ENCODE assay signal across 21 mouse cellular contexts in the genomic region with DNA sequence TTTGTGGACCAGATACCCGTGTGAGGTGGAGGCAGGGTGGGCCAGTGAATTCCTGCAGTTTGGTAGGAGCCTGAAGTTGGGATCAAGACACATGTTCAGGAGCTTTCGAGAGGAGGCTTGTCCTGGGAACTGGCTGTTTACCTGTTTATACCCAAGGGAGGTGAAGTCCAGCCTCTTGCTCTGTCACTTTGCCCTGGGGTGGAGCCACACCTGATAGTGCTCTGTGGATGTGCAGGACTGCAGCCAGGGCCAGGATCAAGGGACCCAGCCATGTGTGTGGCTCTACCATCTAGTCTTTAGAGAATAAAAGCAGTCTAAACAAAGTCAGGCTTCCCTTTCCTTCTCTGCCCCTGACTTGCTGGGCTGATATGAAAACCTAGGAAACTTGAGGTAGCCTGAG. TPM values are rescaled to one million over a fixed set of nuclear protein-coding genes. Genes with fewer than 3 reads are reported as not detected.
DNase-seq lines count a peak whose midpoint lies in the region; ATAC-seq and TF ChIP-seq lines count a peak whose summit lies in the region.
"Had no signal": no experiment of that assay in that cellular context is flagged by ENCODE, and none has a peak within 500 bp of the region (broad histone marks: within the 10 kb centered on the region; RNA-seq: fewer than 3 reads in every experiment).

No protein-coding gene starts in this region.

- no peaks in the 10 kb centered on the region for H3K9me3 ChIP-seq in stomach, embryonic 16.5 days (replicated peaks; ENCODE audit: control insufficient read depth, low read length)
- no peaks in the 10 kb centered on the region for H3K9me3 ChIP-seq in stomach, postnatal 0 days (ENCODE audit: control insufficient read depth, low read length)
- no peaks in the 10 kb centered on the region for H3K9me3 ChIP-seq in liver, embryonic 15.5 days (replicated peaks)
- H3K9me3 ChIP-seq in midbrain, embryonic 15.5 days, result no peaks in the 10 kb centered on the region
- H3K9me3 ChIP-seq: embryonic facial prominence, embryonic 13.5 days; forebrain, embryonic 13.5 days; heart, embryonic 15.5 days; hindbrain, embryonic 10.5 days had no signal

- WGBS in stomach, embryonic 16.5 days, result 68% methylated on average over 2 of the region's 2 CpGs
- WGBS in stomach, postnatal 0 days, result 47% methylated on average over 2 of the region's 2 CpGs
- WGBS in liver, embryonic 15.5 days (ENCODE audit: insufficient replicate concordance), result 42% methylated on average over 2 of the region's 2 CpGs
- 86% methylated on average over 2 of the region's 2 CpGs for WGBS in midbrain, embryonic 15.5 days

- intact Hi-C loops in heart, postnatal 36 days (cut with DNase I), result no loop called here

- ATAC-seq in stomach, embryonic 16.5 days (ENCODE audit: insufficient read depth, low FRiP score), result no peak
- no peak for ATAC-seq in stomach, postnatal 0 days (ENCODE audit: low FRiP score, low TSS enrichment)
- ATAC-seq in liver, embryonic 15.5 days (ENCODE audit: insufficient read depth), result peak; percentile 31; the same call in 1 of the 2 replicates
- no peak for ATAC-seq in midbrain, embryonic 15.5 days (replicated peaks)
- ATAC-seq: forebrain, embryonic 13.5 days; forebrain, postnatal 0 days had no signal

- no peaks in the 10 kb centered on the region for H3K27me3 ChIP-seq in stomach, embryonic 16.5 days (ENCODE audit: control insufficient read depth, insufficient read depth, low read length)
- no peaks in the 10 kb centered on the region for H3K27me3 ChIP-seq in stomach, postnatal 0 days (ENCODE audit: control insufficient read depth, insufficient read depth, low read length)
- H3K27me3 ChIP-seq in liver, embryonic 15.5 days, result no peaks in the 10 kb centered on the region
- H3K27me3 ChIP-seq in midbrain, embryonic 15.5 days (replicated peaks), result no peaks in the 10 kb centered on the region
- H3K27me3 ChIP-seq: embryonic facial prominence, embryonic 13.5 days; forebrain, embryonic 13.5 days; heart, embryonic 15.5 days had no signal

- no peak overlapping the region for H3K4me3 ChIP-seq in stomach, embryonic 16.5 days (replicated peaks; ENCODE audit: low read length)
- no peak overlapping the region for H3K4me3 ChIP-seq in stomach, postnatal 0 days (ENCODE audit: low read depth, low read length)
- H3K4me3 ChIP-seq in liver, embryonic 15.5 days (replicated peaks), result no peak overlapping the region
- H3K4me3 ChIP-seq in midbrain, embryonic 15.5 days, result no peak overlapping the region
- H3K4me3 ChIP-seq: embryonic facial prominence, embryonic 13.5 days; forebrain, embryonic 13.5 days; heart, adult 2 months; heart, embryonic 15.5 days; hindbrain, embryonic 10.5 days had no signal

- no peak for TF ChIP-seq EP300 in stomach, postnatal 0 days (optimal IDR thresholded peaks at IDR 0.05)

- 0 out of 2 replicates have a peak overlapping the region, but pooled peaks have one; percentile 29 for H3K27ac ChIP-seq in stomach, embryonic 16.5 days (ENCODE audit: low read length)
- no peak overlapping the region for H3K27ac ChIP-seq in stomach, postnatal 0 days (replicated peaks)
- H3K27ac ChIP-seq in liver, embryonic 15.5 days (replicated peaks), result no peak overlapping the region
- no peak overlapping the region for H3K27ac ChIP-seq in midbrain, embryonic 15.5 days
- H3K27ac ChIP-seq: embryonic facial prominence, embryonic 13.5 days; forebrain, embryonic 13.5 days; heart, adult 2 months; heart, embryonic 15.5 days; hindbrain, embryonic 10.5 days had no signal

- no peak overlapping the region for H3K9ac ChIP-seq in stomach, embryonic 16.5 days (ENCODE audit: low read length)
- H3K9ac ChIP-seq in stomach, postnatal 0 days (ENCODE audit: low read length), result no peak overlapping the region
- H3K9ac ChIP-seq in liver, embryonic 15.5 days, result no peak overlapping the region
- no peak overlapping the region for H3K9ac ChIP-seq in midbrain, embryonic 15.5 days
- H3K9ac ChIP-seq: embryonic facial prominence, embryonic 13.5 days; forebrain, embryonic 13.5 days; forebrain, postnatal 0 days; heart, embryonic 15.5 days had no signal

- H3K4me1 ChIP-seq in stomach, embryonic 16.5 days (ENCODE audit: control insufficient read depth, insufficient read depth, low read length), result peaks cover 25% of the 10 kb centered on the region; the same call in 1 of the 2 replicates
- H3K4me1 ChIP-seq in stomach, postnatal 0 days (replicated peaks; ENCODE audit: control insufficient read depth, insufficient read depth), result no peaks in the 10 kb centered on the region; the same call in 1 of the 2 replicates
- H3K4me1 ChIP-seq in liver, embryonic 15.5 days (replicated peaks), result no peaks in the 10 kb centered on the region
- peaks cover 7% of the 10 kb centered on the region; the same call in 1 of the 2 replicates for H3K4me1 ChIP-seq in midbrain, embryonic 15.5 days

- no peak for TF ChIP-seq CTCF in stomach, postnatal 0 days (IDR thresholded peaks at IDR 0.05; ENCODE audit: low read depth)

- no peak overlapping the region for H3K4me2 ChIP-seq in stomach, embryonic 16.5 days (ENCODE audit: low read depth, low read length)
- no peak overlapping the region for H3K4me2 ChIP-seq in stomach, postnatal 0 days (replicated peaks; ENCODE audit: low read depth)
- H3K4me2 ChIP-seq in liver, embryonic 15.5 days, result no peak overlapping the region
- H3K4me2 ChIP-seq in midbrain, embryonic 15.5 days, result no peak overlapping the region
- H3K4me2 ChIP-seq: embryonic facial prominence, embryonic 13.5 days; forebrain, embryonic 13.5 days; heart, embryonic 11.5 days; heart, embryonic 15.5 days had no signal

- peak; percentile 58 for DNase-seq in kidney, adult 9 months
- DNase-seq in kidney, postnatal 4 days, result no peak
- no peak for DNase-seq in stomach, postnatal 0 days (ENCODE audit: low spot score)
- DNase-seq in heart, postnatal 36 days, result no peak
- DNase-seq: adrenal gland, adult 2 months; adrenal gland, postnatal 25 days; cerebellum, adult 18-20 months; cerebellum, adult 9-11 months; cerebellum, postnatal 36 days; forebrain, postnatal 0 days; gastrocnemius, postnatal 14 days; heart, adult 2 months; heart, postnatal 14 days had no signal

- H3K36me3 ChIP-seq in stomach, embryonic 16.5 days (ENCODE audit: control insufficient read depth, insufficient read depth, low read length), result no peaks in the 10 kb centered on the region
- no peaks in the 10 kb centered on the region for H3K36me3 ChIP-seq in stomach, postnatal 0 days (ENCODE audit: control insufficient read depth, insufficient read depth, low read length)
- no peaks in the 10 kb centered on the region for H3K36me3 ChIP-seq in liver, embryonic 15.5 days (replicated peaks)
- no peaks in the 10 kb centered on the region for H3K36me3 ChIP-seq in midbrain, embryonic 15.5 days (replicated peaks)
- H3K36me3 ChIP-seq: embryonic facial prominence, embryonic 13.5 days; heart, embryonic 15.5 days; hindbrain, embryonic 10.5 days had no signal

RNA-seq across cellular contexts. Expression of a gene that starts 40.9 kb away (rescaled TPM):
- polyA plus RNA-seq in stomach, embryonic 16.5 days (2015; fragmentation: Nextera tagmentation; extraction: Ambion mirVana), result 21.0 and 25.8 TPM in 2 replicates
- polyA plus RNA-seq in stomach, postnatal 0 days (2015; fragmentation: Nextera tagmentation; extraction: Ambion mirVana), result 30.0 and 33.2 TPM in 2 replicates
- polyA plus RNA-seq in liver, embryonic 15.5 days (2015; fragmentation: Nextera tagmentation; extraction: Ambion mirVana), result 6.3 and 7.6 TPM in 2 replicates
- 20.1 and 21.6 TPM in 2 replicates for polyA plus RNA-seq in midbrain, embryonic 15.5 days (2015; fragmentation: Nextera tagmentation; extraction: Ambion mirVana)
- total RNA-seq in heart, postnatal 36 days (2021), result 10 to 100 TPM; 30.9 to 33.5 TPM
